Comparison of ENCODE assay signal across 7 mouse cellular contexts in genomic region chr5:90759077-90760065, GRCm38 (mm10). TPM values are rescaled to one million over a fixed set of nuclear protein-coding genes. Genes with fewer than 3 reads are reported as not detected.
DNase-seq lines count a peak whose midpoint lies in the region; ATAC-seq and TF ChIP-seq lines count a peak whose summit lies in the region.

TSS of gene Cxcl5 (plus strand) at chr5:90759360.

- no peak for DNase-seq in testis, postnatal 14 days (ENCODE audit: low spot score)
- no peak for DNase-seq in gastrocnemius, postnatal 14 days

- no peaks in the 10 kb centered on the region for H3K9me3 ChIP-seq in embryonic facial prominence, embryonic 12.5 days
- no peaks in the 10 kb centered on the region for H3K9me3 ChIP-seq in hindbrain, embryonic 16.5 days (ENCODE audit: control insufficient read depth, low read length)
- no peaks in the 10 kb centered on the region for H3K9me3 ChIP-seq in megakaryocyte, embryonic 14.5 days
- no peaks in the 10 kb centered on the region for H3K9me3 ChIP-seq in stomach, embryonic 16.5 days (replicated peaks; ENCODE audit: control insufficient read depth, low read length)

- H3K36me3 ChIP-seq in testis, adult 2 months (ENCODE audit: control insufficient read depth, insufficient read depth, low read length) = no peaks in the 10 kb centered on the region
- H3K36me3 ChIP-seq in embryonic facial prominence, embryonic 12.5 days = no peaks in the 10 kb centered on the region
- H3K36me3 ChIP-seq in hindbrain, embryonic 16.5 days (ENCODE audit: control insufficient read depth, insufficient read depth, low read length) = no peaks in the 10 kb centered on the region
- H3K36me3 ChIP-seq in megakaryocyte, embryonic 14.5 days (replicated peaks; ENCODE audit: low read length) = peaks cover 9% of the 10 kb centered on the region
- no peaks in the 10 kb centered on the region for H3K36me3 ChIP-seq in stomach, embryonic 16.5 days (ENCODE audit: control insufficient read depth, insufficient read depth, low read length)

- peak within 1 kb of the TSS; percentile 69 for H3K4me2 ChIP-seq in embryonic facial prominence, embryonic 12.5 days (replicated peaks)
- H3K4me2 ChIP-seq in hindbrain, embryonic 16.5 days (ENCODE audit: low read length) = peak within 1 kb of the TSS; percentile 91
- peak within 1 kb of the TSS; percentile 59 for H3K4me2 ChIP-seq in stomach, embryonic 16.5 days (ENCODE audit: low read depth, low read length)

- ATAC-seq in embryonic facial prominence, embryonic 12.5 days (ENCODE audit: insufficient number of reproducible peaks, insufficient read depth, low FRiP score, low TSS enrichment) = 0 out of 2 replicates have a peak, but pooled peaks have one; percentile 55
- peak; percentile 82 for ATAC-seq in hindbrain, embryonic 16.5 days
- ATAC-seq in stomach, embryonic 16.5 days (ENCODE audit: insufficient read depth, low FRiP score) = no peak

- H3K9ac ChIP-seq in embryonic facial prominence, embryonic 12.5 days = peak within 1 kb of the TSS; percentile 52
- H3K9ac ChIP-seq in hindbrain, embryonic 16.5 days (ENCODE audit: low read depth, low read length) = peak within 1 kb of the TSS; percentile 67
- H3K9ac ChIP-seq in stomach, embryonic 16.5 days (ENCODE audit: low read length) = peak within 1 kb of the TSS; percentile 57

- no peak within 1 kb of the TSS for H3K27ac ChIP-seq in testis, adult 2 months (ENCODE audit: control insufficient read depth, insufficient read depth, low read depth, low read length)
- no peak within 1 kb of the TSS for H3K27ac ChIP-seq in embryonic facial prominence, embryonic 12.5 days
- H3K27ac ChIP-seq in hindbrain, embryonic 16.5 days (ENCODE audit: low read depth, low read length) = no peak within 1 kb of the TSS
- H3K27ac ChIP-seq in stomach, embryonic 16.5 days (ENCODE audit: low read length) = no peak within 1 kb of the TSS

- intact Hi-C loops in gastrocnemius, postnatal 14 days (cut with DNase I; ENCODE audit: low total_unique reads) = loop anchor here (10.0 kb wide), 1 partner anchor 95 kb away; no protein-coding TSS in a partner anchor

- no peaks in the 10 kb centered on the region for H3K27me3 ChIP-seq in testis, adult 2 months (ENCODE audit: control insufficient read depth, insufficient read depth, low read length)
- H3K27me3 ChIP-seq in embryonic facial prominence, embryonic 12.5 days = peaks cover 10% of the 10 kb centered on the region
- H3K27me3 ChIP-seq in hindbrain, embryonic 16.5 days (replicated peaks; ENCODE audit: control insufficient read depth, insufficient read depth, low read length) = no peaks in the 10 kb centered on the region
- H3K27me3 ChIP-seq in megakaryocyte, embryonic 14.5 days (replicated peaks) = no peaks in the 10 kb centered on the region
- peaks cover 9% of the 10 kb centered on the region; the same call in 1 of the 2 replicates for H3K27me3 ChIP-seq in stomach, embryonic 16.5 days (ENCODE audit: control insufficient read depth, insufficient read depth, low read length)

- TF ChIP-seq POLR2A in testis, adult 2 months (IDR thresholded peaks at IDR 0.05; ENCODE audit: control insufficient read depth, low read depth, low read length) = no peak

- peak within 1 kb of the TSS; percentile 6; the same call in 1 of the 2 replicates for H3K4me3 ChIP-seq in testis, adult 2 months (ENCODE audit: control insufficient read depth, low read depth, low read length)
- H3K4me3 ChIP-seq in embryonic facial prominence, embryonic 12.5 days = peak within 1 kb of the TSS; percentile 41
- H3K4me3 ChIP-seq in hindbrain, embryonic 16.5 days (ENCODE audit: low read length) = peak within 1 kb of the TSS; percentile 57
- peak within 1 kb of the TSS; percentile 93 for H3K4me3 ChIP-seq in megakaryocyte, embryonic 14.5 days (replicated peaks)
- H3K4me3 ChIP-seq in stomach, embryonic 16.5 days (replicated peaks; ENCODE audit: low read length) = peak within 1 kb of the TSS; percentile 42

- WGBS in embryonic facial prominence, embryonic 12.5 days = 4% methylated on average over 32 of the region's 32 CpGs
- 2% methylated on average over 32 of the region's 32 CpGs for WGBS in hindbrain, embryonic 16.5 days
- 4% methylated on average over 32 of the region's 32 CpGs for WGBS in stomach, embryonic 16.5 days

- TF ChIP-seq CTCF in testis, adult 2 months (IDR thresholded peaks at IDR 0.05; ENCODE audit: control insufficient read depth, insufficient read depth, insufficient replicate concordance, low read depth, low read length) = no peak

- peaks cover 15% of the 10 kb centered on the region for H3K4me1 ChIP-seq in testis, adult 2 months (ENCODE audit: control insufficient read depth, insufficient read depth, low read length)
- peaks cover 31% of the 10 kb centered on the region for H3K4me1 ChIP-seq in embryonic facial prominence, embryonic 12.5 days
- peaks cover 7% of the 10 kb centered on the region; the same call in 1 of the 2 replicates for H3K4me1 ChIP-seq in hindbrain, embryonic 16.5 days (ENCODE audit: control insufficient read depth, insufficient read depth, low read depth, low read length)
- peaks cover 64% of the 10 kb centered on the region for H3K4me1 ChIP-seq in megakaryocyte, embryonic 14.5 days
- H3K4me1 ChIP-seq in stomach, embryonic 16.5 days (ENCODE audit: control insufficient read depth, insufficient read depth, low read length) = peaks cover 17% of the 10 kb centered on the region

RNA-seq across cellular contexts. Expression of gene Cxcl5, which starts in this region (rescaled TPM):
- not detected in 2 replicates for polyA plus RNA-seq in testis, adult 2 months (2012; rRNA removed)
- 1.1 and 2.7 TPM in 2 replicates for polyA plus RNA-seq in embryonic facial prominence, embryonic 12.5 days (2016; fragmentation: Nextera tagmentation; extraction: Ambion mirVana)
- polyA plus RNA-seq in hindbrain, embryonic 16.5 days (2015; fragmentation: Nextera tagmentation; extraction: Ambion mirVana) = 0.29 and 0.61 TPM in 2 replicates
- 0.36 TPM in 1 of 2 replicates, not detected in the other for polyA plus RNA-seq in megakaryocyte, embryonic 14.5 days (2012; ENCODE audit: insufficient read depth, low replicate concordance)
- polyA plus RNA-seq in stomach, embryonic 16.5 days (2015; fragmentation: Nextera tagmentation; extraction: Ambion mirVana) = 0.19 TPM in 1 of 2 replicates, not detected in the other
- not detected for total RNA-seq in gastrocnemius, postnatal 14 days (2021)

Comparison
In these comparisons a context has a peak if more than half of its experiments do, and no peak if none do; other contexts are left out.
1. Peak in ATAC-seq, H3K4me3 ChIP-seq, H3K9ac ChIP-seq and H3K4me2 ChIP-seq in hindbrain, embryonic 16.5 days; RNA of the gene not detected or under 1 TPM.
2. H3K4me3 ChIP-seq: peak in every context shown above with its lines; median percentile 93 in megakaryocyte, embryonic 14.5 days; 57 in hindbrain, embryonic 16.5 days; 42 in stomach, embryonic 16.5 days; 41 in embryonic facial prominence, embryonic 12.5 days; 6 in testis, adult 2 months.